Mouse (Mus musculus): Measurements from ENCODE around the gene Inf2.

The Inf2 gene

DNA sequence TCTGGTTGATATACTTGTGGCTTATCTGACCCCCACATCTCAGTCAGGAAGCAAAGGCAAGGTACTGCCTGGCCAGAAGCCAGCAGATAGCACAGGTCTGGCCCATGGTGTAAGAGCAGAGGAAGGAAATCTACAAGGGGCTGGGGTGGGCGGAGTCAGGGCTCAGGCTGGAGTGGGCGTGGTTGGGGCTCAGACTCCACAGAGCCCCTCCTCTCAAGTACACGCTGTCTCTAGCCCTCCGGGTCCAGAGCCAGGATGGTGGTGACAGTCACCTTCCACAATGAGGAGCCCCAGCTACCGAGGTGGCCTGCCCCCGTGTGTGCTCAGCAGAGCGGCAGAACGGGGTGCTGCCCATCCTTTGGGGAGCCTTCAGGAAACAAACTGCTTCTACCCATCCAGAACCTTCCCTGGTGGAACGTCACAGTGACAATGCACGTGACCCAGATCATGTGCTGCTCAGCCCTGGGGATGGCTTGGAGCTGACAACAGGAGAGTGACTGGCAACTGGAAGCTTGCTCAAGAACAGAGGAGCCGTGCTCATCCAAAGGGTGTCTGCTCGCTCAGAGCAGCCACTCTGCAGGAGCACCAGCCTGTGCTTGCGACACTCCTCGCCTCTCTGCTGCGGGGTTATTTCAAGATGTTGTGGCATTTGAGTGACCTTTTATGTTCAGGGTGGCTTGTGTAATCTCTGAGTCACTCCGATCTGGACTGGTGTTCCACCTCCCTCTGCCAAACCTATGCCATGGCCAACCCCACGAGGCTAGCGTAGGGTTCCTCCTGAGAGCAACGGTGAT, 40.5 kb downstream of the Inf2 start:
- DNase-seq: peak; percentile 76

DNA sequence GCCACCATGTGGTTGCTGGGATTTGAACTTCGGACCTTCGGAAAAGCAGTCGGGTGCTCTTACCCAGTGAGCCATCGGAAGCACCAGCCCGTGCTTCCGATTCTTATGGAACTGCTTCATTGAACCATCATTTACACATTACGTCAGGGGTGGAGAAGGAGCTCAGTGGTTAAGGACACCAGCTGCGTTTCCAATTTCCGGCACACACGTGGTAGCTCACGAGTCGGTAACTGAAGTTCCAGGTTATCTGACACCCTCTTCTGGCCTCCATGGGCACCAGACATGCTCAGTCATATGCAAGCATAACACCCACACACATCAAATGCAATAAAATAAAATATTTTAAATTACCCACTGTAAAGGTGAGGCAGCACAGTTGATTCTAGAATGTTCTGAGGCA, 41.4 kb downstream of the Inf2 start:
- no peak for DNase-seq

DNA sequence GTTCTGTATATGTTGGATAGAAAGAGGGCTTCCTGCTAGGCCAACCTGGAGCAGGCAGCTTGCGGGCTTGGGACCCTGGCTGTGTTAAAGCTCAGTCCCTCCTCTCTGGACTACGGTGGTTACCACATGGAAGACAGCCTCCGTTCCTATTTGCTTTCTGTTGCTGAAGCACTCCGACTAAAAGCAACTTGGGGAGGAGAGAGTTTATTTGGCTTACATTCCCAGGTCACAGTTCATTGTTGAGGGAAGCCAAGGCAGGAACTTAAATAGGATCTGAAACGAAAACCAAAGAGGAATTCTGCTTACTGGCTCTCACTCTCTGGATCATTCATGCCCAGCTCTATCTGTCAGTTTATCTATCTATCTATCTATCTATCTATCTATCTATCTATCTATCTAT, 42.2 kb downstream of the Inf2 start:
- DNase-seq: no peak

GRCm38 (mm10) chr12:112631472-112631871, 42.9 kb downstream of the Inf2 start:
- no peak for DNase-seq

DNA sequence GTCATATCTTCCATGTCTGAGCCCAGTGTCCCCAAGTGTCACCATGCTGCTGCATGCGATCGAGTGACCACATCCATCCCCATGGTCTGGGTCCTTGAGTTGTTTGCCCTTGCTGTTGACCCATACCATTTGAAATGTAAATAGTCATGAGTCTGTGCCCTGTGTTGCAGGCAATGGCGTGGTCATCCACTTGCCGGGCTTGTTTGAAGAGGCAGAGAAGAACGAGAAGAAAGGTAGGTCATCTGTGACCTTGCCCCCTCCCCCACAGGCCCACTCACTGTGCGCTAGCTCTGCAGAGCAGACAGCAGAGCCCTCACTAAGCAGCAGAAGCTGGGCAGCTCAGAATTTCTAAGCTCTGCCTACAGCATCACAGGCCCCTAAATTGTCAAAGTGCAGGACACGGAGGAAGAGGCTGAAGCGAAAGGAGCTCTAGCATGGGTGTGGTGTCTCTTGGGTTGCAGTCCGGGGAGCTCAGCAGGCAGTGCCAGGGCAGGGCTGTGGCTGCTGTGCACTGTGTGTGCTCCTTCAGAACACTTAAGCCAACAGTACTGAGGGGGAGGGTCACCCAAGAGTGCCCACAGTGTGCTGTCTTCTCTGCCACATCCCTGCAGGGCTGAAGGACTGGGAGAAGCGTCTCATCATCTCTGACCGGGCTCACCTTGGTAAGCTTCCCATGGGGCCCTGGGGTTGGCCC, 43.6 kb downstream of the Inf2 start:
- DNase-seq: no peak

DNA sequence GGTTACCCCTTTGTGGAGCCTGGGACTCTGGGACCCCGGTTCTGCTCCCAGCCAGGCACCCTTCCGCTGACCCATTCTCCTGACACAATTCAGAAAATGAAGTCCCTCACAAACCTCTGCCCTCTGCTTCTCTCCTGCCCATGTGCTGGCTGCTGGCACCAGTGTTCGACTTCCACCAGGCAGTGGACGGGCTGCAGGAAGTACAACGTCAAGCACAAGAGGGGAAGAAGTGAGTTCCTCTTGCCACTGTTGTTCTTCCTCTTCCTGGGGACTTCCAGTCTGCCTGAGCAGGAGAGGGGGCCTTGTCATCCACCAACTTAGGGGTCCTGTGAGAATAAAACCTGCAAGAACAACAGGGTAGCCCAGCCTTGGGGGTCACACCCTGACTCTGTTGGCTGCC, 44.3 kb downstream of the Inf2 start:
- no peak for DNase-seq

GRCm38 (mm10) chr12:112633686-112634085, 45.1 kb downstream of the Inf2 start:
- no peak for DNase-seq

DNA sequence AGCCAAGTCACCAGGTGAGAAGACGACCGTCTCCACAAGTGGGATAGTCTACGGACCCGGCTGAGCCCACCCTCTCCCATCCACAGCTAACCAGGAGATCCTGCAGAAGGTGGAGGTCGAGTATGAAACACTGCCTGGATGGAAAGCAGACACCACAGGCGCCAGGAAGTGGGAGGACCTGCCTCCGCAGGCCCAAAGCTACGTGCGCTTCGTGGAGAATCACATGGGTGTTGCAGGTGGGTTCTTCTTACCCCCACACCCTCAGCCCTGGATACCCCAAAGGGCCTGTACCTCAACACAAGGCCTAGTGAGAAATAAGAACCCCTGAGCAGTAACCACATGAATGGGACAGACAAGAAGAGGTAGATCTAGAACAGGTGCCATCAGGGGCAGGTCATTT, 50.9 kb downstream of the Inf2 start:
- peak; percentile 40 for DNase-seq

GRCm38 (mm10) chr12:112643126-112643525, 54.5 kb downstream of the Inf2 start:
- DNase-seq: no peak

DNA sequence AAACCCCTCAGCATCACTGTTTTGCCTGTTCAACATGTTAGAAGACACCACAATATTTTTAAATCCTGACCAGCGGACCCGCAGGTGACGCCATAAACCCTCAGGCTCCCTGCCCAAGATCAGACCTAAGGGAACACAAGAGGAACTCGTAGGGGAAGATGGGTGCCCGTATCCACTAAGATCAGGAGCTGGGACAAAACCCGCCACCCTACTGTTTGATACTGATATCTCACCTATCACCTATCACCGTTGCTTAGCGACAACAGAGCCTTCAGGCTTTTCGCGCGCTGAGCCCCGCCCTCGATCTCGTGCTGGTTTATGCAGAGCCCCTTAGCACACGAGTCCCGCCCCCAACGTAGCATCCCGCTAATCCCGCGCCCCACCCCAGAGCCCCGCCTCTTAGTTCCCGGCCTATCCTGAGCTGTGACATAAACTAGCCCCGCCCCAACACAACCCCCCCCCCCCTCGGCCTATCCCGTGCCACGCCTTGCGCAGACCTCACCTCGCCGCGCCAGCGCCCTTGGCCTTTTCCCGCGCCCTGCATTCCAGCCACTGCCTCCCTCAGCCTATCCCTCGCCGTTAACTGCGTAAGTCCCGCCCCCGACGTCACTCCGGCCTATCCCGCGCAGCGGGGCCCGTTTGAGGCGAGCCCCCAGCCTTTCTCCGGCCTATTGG, 55.7 kb downstream of the Inf2 start, which contains the start of gene Siva1:
Siva1 (plus strand) TSS at position 500 of the 675 bp plus-strand sequence.
- DNase-seq: peak; percentile 97

- no peak for DNase-seq
Measured at GRCm38 (mm10) chr12:112644855-112645506, 56.4 kb downstream of the Inf2 start.

GRCm38 (mm10) chr12:112646139-112646538, 57.6 kb downstream of the Inf2 start:
- DNase-seq: no peak

DNA sequence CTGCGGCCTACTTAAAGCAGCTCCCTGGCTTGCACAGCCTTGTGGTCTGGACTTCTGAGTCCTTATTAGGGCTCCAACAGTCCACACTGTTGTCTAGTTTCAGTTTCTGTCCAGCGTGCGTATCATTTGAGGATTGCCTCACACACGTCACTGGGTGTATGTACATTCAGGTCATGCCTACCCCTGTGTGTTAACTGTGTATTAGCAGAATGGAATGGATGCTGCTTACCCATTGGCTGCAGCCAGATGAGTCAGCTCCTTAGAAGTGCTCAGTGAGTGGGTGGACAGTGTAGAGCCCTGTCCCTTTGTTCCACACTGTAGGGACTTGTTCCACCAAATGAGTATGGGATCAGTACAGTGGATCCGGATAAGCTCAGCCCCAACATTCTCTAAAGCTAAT, 59.5 kb downstream of the Inf2 start:
- DNase-seq: no peak

- no peak for DNase-seq
Measured at GRCm38 (mm10) chr12:112651778-112652439, 63.3 kb downstream of the Inf2 start.

DNA sequence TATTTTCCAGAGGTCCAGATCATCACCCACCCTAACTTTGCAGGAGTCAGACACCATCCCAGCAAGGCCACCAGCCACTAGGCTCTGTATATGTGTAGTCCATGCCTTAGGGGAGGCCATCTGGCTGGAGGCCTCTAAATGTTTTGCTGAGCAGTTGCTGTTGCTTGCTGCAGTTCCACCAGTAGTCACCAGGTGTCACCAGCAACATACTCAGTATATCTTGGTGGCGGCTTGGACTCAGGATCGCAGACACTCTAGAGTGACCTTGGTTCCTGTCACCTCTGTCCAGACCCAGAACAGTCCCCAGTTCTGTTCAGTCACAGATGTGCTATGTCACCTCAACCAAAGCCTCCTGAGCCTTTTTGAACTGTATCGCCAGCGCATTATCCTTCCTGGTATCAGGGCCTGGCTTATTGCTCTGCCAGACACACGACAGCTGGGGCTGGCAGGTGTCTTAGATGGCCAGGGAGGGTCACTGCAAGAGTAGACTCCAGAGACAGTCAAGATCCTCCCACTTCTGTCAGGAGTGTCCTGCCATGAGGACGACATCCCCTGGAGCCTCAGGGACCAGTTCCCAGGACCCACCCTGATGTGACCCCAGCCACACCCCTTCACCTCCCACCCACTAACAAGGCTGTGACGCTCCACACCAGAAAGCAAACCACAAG, 64.7 kb downstream of the Inf2 start:
- DNase-seq: peak; percentile 79

DNA sequence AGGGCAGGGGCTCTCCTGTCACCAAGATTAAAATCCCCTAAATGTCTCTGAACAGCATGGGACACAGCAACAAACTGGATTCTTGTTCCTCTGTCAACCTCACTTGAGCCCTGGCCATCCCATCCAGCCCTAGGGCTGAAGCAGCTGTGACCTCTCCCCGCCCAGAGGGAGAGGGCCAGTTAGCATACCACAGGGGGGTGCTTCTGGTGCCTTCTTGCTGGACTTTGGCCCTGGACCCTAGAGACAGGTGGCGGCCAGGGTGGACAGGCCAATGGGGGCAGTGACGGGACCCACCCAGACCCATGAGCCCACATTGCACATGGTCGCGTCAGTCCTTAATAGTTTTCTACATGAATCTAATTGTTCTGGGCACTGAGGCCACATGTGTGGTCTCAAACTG, 65.5 kb downstream of the Inf2 start:
- no peak for DNase-seq

- no peak for DNase-seq
Measured at GRCm38 (mm10) chr12:112658619-112659018, 70.0 kb downstream of the Inf2 start.

DNA sequence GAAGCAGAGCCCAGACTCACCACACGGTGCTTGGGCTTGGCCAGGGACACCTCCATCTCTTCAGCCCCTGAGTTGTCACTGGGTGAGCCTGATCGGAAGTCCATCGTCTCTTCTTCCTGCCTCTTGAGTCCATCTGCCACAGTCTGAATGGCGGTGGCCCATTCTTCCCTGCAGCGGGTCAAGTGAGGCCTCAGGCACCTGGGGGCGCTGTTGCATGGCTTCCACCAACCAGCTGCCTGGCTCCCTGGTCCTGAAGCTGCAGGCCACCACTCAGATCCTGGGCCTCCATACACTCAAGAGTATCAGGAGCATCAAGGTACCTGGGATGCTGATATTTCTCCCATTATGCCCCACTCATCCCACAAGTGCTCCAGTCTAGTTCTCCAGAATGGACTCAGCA, 70.5 kb downstream of the Inf2 start:
- DNase-seq: peak; percentile 68

DNA sequence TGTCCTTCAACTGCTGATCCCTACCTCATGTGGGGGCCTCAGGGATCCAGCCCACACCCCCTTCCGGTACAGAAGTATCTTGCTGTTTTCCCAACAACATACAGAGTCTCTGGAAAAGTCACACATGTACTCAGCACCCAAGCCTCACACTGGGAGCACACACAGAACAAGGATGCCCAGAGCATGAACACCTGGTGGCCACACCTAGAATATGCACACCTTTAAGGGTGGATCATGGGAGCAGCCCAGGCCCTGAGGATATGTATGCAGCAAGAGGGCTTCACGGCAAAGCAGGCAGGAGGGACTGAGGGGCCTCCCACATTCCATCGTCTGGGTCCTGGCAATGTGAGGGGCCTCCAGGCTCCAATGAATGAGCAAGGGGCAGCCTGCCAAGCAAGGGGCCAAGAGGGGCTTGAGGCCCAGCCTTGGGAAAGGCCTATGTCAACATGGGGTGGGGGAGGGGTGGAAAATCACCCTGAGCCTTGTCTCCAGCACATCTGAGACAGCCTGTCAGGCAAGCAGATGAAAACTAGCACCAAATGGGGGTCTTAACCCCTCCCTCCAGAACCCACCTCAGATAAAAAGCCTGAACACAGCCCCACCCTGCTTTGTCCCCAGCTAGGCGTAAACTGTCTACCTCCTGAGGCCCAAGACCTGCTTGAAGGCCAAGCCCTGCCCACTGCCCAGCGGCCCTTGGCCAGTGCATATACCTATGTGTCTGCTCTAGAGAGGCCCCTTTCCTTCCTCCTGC, 72.2 kb downstream of the Inf2 start:
- DNase-seq: no peak

DNA sequence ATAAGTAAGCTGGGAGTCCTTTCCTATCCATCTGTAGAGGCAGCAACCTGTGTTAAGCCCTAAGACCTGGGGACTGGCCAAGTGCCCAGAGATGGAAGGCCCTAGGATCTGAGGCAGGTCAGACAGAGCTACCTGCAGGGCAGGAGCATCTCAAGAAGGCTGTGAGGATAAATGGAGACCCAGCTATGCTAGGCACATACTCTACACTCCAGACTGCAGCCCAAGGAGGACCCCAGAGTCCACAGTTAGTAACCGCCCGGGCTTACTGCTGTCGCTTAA, 72.7 kb downstream of the Inf2 start:
- no peak for DNase-seq

GRCm38 (mm10) chr12:112661851-112662250, 73.3 kb downstream of the Inf2 start:
- no peak for DNase-seq

DNA sequence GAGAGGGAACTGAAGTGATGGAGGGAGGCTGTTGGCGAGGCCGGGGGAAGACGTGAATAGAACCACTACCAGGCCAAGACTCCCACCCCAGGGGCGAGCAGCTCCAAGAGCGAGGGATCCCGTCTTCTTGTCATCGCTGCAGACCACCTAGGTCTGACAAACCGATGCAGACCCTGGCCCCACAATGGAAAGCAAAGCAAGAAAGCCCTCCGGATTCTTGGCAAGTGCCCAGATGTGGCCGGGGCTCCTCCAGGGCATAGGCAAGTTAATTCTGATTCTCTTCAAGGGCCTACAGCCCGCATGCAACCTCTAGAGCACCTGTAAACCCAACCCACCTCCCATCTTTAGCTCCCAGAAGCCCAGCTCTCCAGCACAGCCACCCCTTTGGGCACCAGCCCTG, 74.7 kb downstream of the Inf2 start:
- DNase-seq: no peak

Data from thymus, postnatal 25 days (tissue).